Mouse (Mus musculus) heart, adult 11 months (tissue): ENCODE measurements around the gene Ipcef1.
"Not testable (repeated sequence)": the region's sequence is repeated elsewhere in the genome, so short reads cannot be mapped to it uniquely, and the experiment has no call there.

ENCODE experiments used
- DNase-seq: peaks from one replicate; pipeline ENCODE4 v3.0.0; 2022

Ipcef1 gene

DNA sequence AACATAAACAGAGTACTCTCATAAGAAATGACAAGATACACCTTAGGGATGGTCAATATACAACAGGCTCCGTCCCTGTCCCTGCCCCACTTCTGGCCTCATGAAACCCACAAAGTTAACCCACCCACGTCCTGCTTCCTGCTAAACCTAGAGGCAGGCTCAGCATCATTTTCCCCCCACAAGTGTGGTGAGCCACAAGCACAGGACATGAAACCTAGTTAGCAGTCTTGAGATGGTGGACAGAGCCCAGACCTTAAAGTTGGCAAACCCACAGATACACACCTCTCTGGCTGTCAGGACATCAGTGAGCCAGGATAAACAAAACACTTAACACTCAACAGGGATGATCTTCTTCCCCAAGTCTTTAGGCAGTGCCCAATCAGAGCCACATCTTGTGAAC, 95.9 kb downstream of the Ipcef1 start:
- no peak for DNase-seq

DNA sequence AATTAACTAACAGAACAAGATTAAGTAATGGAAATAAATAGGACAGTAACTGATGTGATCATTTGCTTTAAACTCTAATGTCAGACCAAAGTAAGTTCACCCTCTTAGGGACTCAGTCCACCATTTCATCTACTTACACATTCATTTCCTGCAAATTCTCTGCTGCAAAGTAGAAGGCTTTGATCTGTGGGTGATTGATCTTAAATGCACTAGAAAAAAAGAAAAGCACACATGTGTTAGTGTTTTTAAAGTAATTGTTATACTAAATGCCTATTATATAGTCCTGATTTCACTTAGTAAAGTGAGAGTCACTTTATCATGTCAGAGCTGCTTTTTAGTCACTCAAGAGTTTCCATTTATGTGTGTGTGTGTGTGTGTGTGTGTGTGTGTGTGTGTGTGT, 97.7 kb downstream of the Ipcef1 start:
- no peak for DNase-seq

DNA sequence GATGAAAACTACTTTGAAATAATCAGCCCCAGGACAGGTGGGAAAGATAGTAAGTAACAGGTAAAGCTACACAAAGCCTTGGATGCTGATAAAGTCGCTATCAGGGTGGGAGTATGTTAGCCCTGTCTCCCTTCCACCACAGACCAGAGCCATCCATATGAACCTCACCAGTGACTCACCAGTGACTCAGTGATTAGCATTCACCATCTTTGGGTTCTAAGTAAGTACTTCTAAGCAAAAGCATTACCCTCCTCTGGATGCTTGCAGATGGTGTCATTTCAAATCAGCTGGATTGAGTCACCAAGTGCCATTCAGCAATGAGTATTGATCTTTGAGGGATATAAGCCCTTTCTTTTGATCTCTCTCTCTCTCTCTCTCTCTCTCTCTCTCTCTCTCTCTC, 99.2 kb downstream of the Ipcef1 start:
- no peak for DNase-seq

DNA sequence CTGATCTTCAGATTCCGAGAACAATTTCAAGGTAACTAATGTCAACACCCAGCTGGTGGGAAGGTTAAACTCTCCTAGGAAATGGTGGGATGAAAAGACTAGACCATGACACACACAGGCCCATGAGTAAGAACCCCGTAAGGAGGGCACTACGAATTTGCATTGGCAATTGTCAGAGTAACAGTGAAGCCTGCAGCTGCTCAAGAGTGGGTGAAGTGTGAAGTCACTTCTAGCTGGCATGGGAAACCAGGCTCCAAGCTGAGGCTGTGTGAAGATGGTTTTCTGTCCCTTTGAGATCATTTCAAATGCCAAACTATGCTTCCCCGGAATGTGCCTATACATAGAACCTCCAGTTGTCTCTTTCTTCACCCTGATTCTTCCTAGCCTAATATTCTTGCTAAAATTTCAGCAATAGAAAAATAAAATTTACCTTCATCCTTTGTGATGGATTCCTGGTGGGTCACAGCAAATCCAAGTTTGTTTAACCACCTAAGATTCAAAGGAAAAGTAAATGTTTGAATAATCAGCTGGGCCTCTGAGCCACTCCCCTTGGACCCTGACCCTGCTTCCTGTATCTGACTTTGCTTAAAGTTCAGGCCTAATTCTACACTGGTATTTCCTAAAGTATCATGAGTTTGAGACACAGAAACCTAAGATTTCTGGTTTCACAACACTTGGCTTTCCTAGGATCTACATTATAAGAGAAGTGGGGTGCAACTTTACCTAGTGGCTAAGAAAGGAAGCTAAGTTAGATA, 115.4 kb downstream of the Ipcef1 start:
- DNase-seq, result no peak

DNA sequence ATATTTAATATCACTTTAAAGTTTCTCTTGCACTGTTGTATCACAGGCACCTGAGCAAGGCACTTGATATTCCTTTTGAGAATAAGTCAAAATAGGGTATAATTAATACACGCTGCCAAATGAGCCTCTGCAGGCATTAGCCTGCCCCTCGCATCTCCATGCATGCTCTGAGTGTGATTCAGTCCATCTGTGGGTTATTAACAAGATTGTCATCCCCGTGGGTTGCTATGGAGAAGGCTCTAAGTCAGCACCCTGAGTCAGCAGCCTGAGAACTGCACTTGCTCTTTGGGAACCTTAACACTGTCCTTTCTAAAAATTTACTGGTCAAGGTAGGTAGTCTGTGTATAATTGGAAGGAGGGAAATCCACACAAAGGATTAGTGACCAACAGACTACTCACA, 117.5 kb downstream of the Ipcef1 start:
- DNase-seq, result no peak

DNA sequence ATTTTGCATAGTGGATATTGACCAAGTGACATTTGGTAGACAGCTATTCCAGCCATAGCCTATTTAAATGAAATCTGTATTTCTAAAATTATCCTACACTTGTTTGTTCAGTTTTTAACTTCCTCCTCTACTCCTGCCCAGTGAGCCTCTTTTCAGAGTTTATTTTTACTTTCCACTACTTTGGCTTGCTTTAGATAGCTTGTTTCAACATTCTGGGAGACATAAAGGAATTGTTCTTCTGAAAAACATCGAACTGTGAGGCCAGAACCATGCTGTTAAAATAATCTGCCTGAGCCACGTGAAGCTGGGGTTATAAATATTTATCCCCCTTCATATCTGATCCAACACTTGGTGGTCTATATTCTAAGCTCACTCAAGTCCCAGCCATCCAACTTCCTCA, 121.4 kb downstream of the Ipcef1 start:
- DNase-seq, result no peak

DNA sequence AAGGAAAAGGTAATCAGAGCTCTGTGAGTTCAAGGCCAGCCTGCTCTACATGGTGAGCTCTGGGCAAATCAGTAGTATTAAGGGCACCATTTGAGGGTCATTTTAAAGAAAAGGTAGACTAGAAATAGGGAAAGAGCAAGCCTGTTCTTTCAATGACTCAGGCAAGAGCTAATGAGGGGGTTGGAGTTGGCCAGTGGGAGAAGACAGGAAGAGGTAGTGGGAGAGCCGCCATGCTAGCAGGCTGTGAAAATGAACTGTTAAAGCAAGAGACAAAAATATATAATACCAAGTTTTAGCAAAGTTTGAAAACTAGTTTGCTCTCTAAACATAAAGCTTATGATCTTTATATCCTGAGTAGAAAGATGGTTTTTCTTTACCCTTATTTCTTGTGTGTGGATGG, 121.9 kb downstream of the Ipcef1 start:
- no peak for DNase-seq

DNA sequence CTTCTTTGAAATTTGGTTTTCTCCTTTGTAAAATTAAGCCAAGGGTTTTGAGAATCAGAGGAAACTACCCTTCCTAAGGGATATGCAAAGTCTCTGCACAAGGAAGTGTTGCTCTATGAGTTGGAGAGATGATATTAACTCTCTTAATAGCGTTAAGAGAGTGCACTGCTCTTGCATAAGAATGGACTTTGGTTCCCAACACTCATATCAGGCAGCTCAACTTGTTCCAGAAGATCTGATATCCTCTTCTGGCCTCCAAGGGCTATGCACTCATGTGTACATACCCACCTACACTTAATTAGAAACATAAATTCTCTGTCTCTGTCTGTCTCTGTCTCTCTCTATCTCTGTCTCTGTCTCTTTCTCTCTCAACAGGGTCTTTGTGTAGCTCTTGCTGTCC, 123.4 kb downstream of the Ipcef1 start:
- DNase-seq, result no peak

DNA sequence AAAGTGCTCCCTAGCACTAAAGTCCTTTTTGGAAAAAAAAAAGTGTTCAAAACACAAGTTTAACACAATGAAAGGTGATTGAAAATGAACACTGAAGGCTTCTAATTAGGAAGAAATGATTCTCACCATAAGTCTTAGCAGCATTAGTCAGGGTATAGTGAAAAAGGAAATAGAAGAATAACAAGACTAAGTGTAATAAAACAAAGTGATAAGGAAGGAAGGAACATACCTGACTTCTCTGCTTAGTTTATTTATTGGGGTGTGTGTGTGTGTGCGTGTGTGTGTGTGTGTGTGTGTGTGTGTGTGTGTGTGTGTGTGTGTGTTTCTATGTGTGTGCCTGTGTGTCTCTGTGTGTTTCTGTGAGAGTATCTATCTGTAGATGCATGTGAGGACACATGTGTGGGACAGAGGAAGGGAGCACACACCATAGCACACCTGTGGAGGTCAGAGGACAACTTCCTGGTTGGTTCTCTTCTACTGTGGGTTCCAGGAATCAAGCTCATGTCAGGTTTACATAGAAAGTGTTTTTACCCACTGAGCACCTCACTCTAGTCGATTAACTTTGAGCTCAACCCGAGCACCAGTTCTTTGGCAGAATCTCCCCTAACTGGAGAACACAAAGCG, 124.6 kb downstream of the Ipcef1 start:
- DNase-seq, result no peak

DNA sequence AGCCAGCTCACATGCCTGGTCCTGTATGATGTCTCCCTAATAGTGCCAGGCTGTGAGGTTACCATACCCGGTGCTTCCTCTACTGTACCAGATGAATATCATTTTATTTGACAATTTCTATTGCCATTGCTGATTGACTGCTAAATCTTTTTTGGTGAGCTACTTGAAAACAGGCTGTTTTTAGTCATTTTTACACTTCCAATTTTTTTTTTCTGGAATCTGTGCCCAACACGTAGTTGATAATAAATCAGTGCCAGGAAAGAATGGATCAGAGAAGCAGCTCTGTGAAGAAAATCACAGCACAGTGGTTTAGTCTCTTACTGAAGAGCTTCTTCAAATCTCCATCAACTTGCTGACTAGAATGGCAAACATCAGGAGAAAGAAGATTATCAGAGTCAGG, 125.6 kb downstream of the Ipcef1 start:
- no peak for DNase-seq

DNA sequence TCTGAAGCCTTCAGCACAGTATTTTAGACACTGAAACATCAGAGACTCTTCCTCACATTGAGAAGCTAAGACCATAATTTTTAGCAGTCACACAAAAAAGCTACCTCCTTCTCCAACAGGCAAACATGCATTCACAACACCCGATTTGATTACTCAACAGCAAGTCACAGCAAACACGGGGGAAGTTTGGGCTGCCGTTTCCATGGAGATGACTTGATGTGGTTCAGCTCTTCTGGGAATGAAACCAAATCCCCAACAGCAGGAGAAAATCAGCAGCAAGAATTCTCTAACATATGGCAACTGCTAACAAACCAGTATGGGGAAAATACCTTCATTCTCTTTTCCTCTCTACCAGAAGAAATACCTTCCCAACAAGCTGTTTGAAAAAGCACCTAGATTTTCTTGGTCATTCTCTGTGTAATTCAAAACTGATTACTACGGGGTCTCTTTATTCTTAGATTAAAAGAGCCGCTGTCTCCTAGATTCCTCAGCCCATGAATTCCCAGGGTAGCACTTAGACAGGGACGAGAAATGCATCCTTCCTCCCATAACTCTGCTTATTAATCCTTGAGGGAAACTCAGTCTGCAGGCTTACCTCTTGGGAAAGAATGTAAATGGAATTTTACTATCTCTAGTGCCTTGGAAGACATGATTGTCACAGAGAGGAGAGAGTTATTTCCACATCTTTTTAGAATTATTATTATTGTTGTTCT, 135.6 kb downstream of the Ipcef1 start:
- no peak for DNase-seq

DNA sequence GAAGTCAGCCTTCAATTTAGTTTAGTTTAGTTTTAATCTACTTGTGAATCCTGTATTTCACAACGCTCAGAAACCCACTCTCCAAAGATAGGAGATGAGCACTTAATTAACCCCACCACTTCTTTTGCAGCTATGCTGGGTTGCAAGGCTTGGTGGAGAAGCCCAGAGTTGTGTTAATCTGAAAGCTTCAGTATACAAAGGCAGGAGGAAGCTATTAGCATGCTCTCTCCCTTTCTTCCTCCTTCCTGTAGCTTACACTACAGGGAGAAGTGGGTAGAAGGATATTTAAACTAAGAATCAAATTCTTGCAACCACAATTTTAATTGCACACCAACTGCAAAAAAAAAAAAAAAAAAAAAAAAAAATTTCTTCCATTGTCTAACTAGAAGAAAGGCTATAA, 136.3 kb downstream of the Ipcef1 start:
- DNase-seq, result no peak

DNA sequence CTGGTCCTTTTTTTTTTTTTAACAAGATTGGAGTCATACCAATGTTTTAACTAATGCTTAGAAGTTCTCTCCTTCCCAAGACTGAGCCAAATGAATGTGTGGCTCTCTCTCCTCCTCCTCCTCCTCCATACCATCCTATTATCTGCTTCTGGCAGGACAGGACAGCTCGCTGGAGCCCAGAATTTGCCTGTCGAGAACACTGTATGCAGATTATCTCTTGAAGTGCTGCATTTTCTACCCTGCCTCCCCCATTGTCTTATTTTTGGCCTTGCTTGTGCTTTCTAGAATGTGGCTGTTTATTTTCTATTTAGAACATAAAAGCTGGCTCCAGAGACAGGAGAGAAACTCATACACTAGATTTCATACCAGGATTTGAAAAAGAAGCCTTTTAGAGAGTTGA, 142.5 kb downstream of the Ipcef1 start:
- DNase-seq, result no peak

DNA sequence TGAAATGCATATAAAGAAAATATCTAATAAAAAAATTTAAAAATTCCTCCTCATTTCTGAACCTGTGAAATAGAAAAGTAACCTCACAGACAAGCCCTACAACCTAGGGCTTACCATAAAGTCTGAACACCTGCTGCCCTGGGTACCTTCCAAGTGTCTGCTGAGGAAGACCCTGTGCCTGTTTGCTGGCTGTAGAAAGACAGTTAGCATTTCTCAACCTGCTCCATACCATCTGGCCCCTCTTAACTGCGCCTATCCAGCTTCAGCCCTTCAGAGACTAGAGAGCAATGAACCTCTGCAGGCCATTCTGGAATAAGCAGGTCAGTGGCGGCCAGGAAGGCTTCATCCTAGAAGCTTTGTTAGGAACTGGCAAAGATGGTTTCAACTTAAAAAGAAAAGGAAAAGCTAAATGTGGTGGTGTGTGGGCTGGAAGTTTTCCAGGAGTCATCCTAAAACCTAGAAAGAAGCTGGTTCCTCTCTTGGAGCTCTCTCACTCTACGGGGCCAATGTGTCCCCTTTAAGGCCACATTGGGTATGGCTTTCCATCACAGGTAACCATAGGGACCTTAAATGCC, 150.4 kb downstream of the Ipcef1 start:
- DNase-seq, result no peak

DNA sequence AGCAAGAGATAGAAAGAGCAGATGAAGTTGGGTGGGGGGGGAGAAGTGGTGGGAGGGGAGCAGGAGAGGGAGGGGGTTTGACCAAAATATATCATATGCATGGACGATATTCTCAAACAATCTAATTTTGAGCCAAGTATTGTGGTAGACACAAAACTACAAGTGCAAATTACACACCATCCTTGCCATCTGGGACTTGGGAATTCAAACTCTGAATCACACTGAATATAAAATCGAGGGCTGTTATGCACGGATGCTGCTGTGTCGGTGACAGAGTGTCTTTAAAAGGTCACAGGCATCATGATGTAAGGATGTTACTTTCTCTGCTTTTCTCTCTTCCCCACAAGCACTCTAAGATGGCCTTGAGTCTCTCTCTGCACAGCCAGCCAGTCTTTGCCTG, 152.2 kb downstream of the Ipcef1 start:
- DNase-seq, result no peak

DNA sequence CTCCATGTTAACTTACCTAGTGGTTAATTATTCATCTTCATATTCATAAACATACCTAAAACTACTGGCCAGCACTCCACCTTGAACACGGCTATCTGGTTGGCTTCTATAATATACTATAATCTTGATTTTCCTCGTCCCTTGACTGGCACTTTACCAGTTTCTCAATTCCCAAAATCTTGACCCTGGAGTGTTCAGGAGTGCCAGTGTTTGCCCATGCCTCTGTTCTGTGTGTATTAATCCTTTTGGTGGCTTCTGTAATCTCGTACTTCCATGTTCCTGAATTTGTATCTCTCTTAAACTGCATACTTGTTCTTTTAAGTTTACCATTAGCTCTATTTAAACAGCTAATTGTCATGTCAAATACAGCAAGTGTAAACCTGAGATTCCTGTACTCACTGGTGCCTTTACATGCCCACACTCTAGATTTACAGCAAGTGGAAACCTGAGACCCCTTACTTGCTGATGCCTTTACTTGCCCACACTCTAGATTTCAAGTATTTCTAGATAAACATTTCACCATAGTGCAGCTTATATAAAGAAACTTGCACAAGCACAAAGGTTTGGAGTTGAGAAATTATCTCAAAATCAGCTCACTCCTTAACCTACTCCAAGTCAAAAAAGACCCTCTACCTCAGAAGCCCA, 155.5 kb downstream of the Ipcef1 start:
- no peak for DNase-seq

DNA sequence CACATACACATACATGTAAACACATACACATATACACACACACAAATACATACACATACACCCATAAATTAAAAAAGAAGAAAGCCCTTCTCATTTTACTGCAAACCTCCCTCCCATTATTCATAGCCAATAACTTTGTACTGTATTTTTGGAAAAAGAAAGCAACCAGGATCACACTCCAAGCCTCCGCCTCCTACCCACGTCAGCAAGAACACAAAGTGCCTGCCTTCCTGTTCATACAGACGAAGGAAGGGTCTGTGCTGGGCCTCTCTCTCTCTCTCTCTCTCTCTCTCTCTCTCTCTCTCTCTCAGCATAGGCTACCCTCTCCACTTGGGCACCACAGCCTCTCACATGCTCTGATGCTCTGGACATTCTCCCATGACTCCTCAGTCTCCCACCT, 156.5 kb downstream of the Ipcef1 start:
- no peak for DNase-seq

DNA sequence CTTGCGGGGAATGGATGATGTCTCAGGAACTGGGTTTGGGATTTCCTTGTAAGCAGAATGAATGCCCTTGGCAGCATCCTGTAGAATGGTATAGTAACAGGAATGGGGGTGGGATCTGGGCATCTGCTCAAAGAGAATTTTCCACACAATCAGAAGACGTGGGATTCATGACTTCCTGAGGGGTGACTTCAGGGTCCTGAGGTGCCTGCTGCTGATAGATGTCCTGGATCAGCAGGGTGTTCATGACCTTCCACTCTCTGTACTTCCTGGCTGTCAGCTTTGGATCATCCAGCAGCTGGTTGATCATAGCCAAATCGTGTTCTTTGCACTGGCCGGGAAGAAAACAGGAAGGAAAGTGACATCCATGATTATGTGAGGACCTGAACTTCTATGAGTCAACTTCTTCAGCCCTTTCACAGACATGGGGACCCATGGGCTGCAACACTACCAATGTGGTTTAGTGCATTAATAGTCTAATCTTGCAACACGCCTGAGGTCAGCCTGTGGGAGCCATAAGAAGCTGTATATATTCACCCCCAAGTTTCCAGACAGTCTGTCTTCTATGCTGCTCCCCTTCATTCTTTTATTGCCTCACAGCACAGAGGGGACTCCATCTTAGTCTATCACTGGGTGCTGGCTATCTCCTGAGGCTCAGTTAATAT, 161.8 kb downstream of the Ipcef1 start:
- DNase-seq, result no peak

DNA sequence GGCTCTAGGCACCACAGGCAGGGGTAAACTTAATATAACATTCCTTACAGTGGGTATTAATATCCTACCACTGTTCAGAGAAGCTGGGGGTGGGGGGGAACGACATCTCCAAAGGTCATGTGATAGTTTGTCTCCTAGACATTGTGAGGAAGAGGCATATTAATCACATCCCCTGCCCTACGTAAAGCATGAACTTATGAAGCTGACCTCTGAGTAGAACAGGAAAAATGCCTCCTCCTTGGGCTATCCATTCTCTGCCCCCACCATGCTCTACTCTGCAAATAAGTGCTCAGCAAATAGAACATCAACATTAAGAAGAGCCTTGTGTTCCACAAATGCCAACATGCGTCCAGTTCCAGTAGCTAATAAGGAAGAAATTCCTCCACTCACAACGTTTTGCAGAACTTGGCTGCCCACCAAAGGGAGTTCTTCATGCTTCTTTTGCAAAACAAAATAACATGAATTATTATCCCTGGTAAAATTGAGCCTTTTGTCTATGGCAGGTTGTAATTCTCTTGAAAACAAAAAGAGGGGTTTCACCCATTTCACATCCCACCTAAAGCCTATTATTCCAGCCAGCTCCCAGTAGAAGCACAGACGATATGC, 162.5 kb downstream of the Ipcef1 start:
- DNase-seq, result no peak

DNA sequence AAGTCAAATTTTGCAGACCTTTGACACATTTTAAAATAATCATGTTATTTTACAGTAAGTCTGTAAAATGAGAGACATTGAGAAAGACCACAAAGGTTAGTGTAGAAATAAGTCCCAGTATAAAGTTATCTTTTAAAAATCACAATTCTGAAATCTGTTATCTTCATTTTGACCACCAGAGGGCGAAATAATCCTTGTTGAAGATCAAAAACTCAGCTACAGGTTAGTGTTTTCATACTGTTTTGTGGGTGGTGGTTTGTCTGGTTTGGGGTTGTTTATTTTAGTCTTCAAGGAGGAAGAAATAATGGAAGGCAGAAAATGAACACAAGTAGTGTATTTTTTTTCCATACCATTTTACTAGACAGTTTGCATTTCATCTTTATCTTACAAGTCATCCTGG, 166.8 kb downstream of the Ipcef1 start:
- DNase-seq, result no peak

DNA sequence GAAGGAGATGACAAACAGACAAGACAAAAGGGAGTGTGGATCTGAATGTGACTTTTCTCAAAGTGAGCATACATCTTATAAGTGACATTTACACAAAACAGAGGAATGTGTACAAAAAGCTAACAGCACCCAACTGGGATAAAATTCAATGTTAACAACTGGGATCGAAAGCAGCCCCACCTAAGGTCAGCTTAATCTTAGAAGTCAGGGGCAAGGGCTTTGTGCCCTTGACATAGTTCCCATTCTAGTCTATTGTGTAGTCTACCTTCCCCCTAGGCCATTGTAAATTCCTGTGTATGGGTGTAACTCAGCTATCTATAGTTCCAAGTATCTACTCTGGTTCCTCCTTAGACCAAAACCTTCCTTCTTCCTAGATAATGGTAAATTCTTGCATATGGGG, 170.2 kb downstream of the Ipcef1 start:
- not testable (repeated sequence) for DNase-seq

DNA sequence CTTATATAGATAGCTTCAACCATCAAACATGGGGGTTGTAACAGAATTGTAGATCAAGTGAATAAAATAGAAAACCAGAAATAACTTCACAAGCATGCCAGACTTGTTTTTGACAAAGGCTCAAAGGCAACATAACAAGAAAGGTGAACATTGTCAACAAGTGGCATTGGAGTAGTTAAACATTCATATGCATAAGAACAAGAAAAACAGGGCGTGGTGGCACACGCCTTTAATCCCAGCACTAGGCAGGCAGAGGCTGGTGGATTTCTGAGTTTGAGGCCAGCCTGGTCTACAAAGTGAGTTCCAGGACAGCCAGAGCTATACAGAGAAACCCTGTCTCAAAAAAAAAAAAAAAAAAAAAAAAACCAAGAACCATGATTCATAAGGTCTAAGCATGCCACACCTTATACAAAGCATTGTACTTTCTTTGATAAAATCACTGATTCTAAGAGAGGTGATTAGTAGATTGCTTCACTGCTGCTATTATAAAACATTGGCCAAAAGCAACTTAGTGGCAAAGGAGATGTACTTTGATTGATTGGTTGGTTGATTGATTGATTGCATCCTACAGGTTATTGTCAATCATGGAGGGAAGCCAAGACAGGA, 173.9 kb downstream of the Ipcef1 start:
- peak; percentile 27 for DNase-seq
